Mouse (Mus musculus): ENCODE measurements around the gene Vmn1r78. TPM values are rescaled to one million over a fixed set of nuclear protein-coding genes. Genes with fewer than 3 reads are reported as not detected.
"Not testable (repeated sequence)": the region's sequence is repeated elsewhere in the genome, so short reads cannot be mapped to it uniquely, and the experiment has no call there.

The Vmn1r78 gene
- polyA plus RNA-seq (2016; fragmentation: Nextera tagmentation; extraction: Ambion mirVana), result not detected in 2 replicates

GRCm38 (mm10) chr7:12149957-12150356 lies at the start of gene Vmn1r78:
TSS of gene Vmn1r78 (plus strand) at chr7:12150257.
- no peaks in the 10 kb centered on the region for H3K36me3 ChIP-seq
- DNase-seq (ENCODE audit: low spot score), result no peak
- peaks cover 14% of the 10 kb centered on the region; the same call in 1 of the 2 replicates for H3K9me3 ChIP-seq (replicated peaks)
- H3K4me1 ChIP-seq, result no peaks in the 10 kb centered on the region
- 70% methylated on average over 2 of the region's 2 CpGs for WGBS
- H3K4me3 ChIP-seq, result no peak within 1 kb of the TSS
- H3K27me3 ChIP-seq (ENCODE audit: low read depth, poor library complexity, severe bottlenecking), result no peaks in the 10 kb centered on the region
- H3K27ac ChIP-seq (replicated peaks), result no peak within 1 kb of the TSS

GRCm38 (mm10) chr7:12156463-12156862 lies 6.4 kb downstream of the Vmn1r78 start:
- not testable (repeated sequence) for H3K36me3 ChIP-seq; H3K27ac ChIP-seq (replicated peaks); H3K9me3 ChIP-seq (replicated peaks); H3K4me3 ChIP-seq; H3K27me3 ChIP-seq (ENCODE audit: low read depth, poor library complexity, severe bottlenecking); DNase-seq (ENCODE audit: low spot score); H3K4me1 ChIP-seq
- 69% methylated on average over 1 of the region's 1 CpGs for WGBS

- not testable (repeated sequence) for H3K9me3 ChIP-seq (replicated peaks); H3K27ac ChIP-seq (replicated peaks); H3K27me3 ChIP-seq (ENCODE audit: low read depth, poor library complexity, severe bottlenecking); H3K4me1 ChIP-seq; H3K36me3 ChIP-seq; H3K4me3 ChIP-seq; DNase-seq (ENCODE audit: low spot score)
Measured at GRCm38 (mm10) chr7:12170979-12171378, 20.9 kb downstream of the Vmn1r78 start, which contains the start of gene Vmn1r79. TSS of gene Vmn1r79 (plus strand) at chr7:12171279.

GRCm38 (mm10) chr7:12172926-12173325 lies 22.9 kb downstream of the Vmn1r78 start:
- H3K9me3 ChIP-seq (replicated peaks); H3K4me1 ChIP-seq; DNase-seq (ENCODE audit: low spot score); H3K27me3 ChIP-seq (ENCODE audit: low read depth, poor library complexity, severe bottlenecking); H3K36me3 ChIP-seq; H3K27ac ChIP-seq (replicated peaks); H3K4me3 ChIP-seq: not testable (repeated sequence)
- WGBS, result 66% methylated on average over 2 of the region's 2 CpGs

- 96% methylated on average over 1 of the region's 1 CpGs for WGBS
- no peaks in the 10 kb centered on the region for H3K36me3 ChIP-seq
- H3K4me3 ChIP-seq, result no peak within 1 kb of the TSS
- H3K27ac ChIP-seq (replicated peaks), result no peak within 1 kb of the TSS
- no peaks in the 10 kb centered on the region; the same call in 1 of the 2 replicates for H3K9me3 ChIP-seq (replicated peaks)
- DNase-seq (ENCODE audit: low spot score), result no peak
- no peaks in the 10 kb centered on the region for H3K4me1 ChIP-seq
- H3K27me3 ChIP-seq (ENCODE audit: low read depth, poor library complexity, severe bottlenecking), result no peaks in the 10 kb centered on the region
Measured at GRCm38 (mm10) chr7:12188986-12189385, 38.9 kb downstream of the Vmn1r78 start, which contains the start of gene Vmn1r80. TSS of gene Vmn1r80 (plus strand) at chr7:12189286.

- H3K9me3 ChIP-seq (replicated peaks), result peaks cover 22% of the 10 kb centered on the region
- H3K4me3 ChIP-seq, result no peak overlapping the region
- H3K27ac ChIP-seq (replicated peaks), result no peak overlapping the region
- H3K27me3 ChIP-seq (ENCODE audit: low read depth, poor library complexity, severe bottlenecking), result no peaks in the 10 kb centered on the region
- no peaks in the 10 kb centered on the region for H3K4me1 ChIP-seq
- no peak for DNase-seq (ENCODE audit: low spot score)
- WGBS, result 63% methylated on average over 2 of the region's 2 CpGs
- H3K36me3 ChIP-seq, result no peaks in the 10 kb centered on the region
Measured at GRCm38 (mm10) chr7:12204141-12204540, 54.1 kb downstream of the Vmn1r78 start.

Other genes starting within 250 kb of the Vmn1r78 start
- not detected in 2 replicates for gene Vmn1r76, start 212.0 kb upstream of the Vmn1r78 start, polyA plus RNA-seq (2016; fragmentation: Nextera tagmentation; extraction: Ambion mirVana)
- gene Vmn1r77, start 113.5 kb upstream of the Vmn1r78 start, polyA plus RNA-seq (2016; fragmentation: Nextera tagmentation; extraction: Ambion mirVana), result not detected in 2 replicates
- not detected in 2 replicates for gene Vmn1r79, start 21.0 kb downstream of the Vmn1r78 start, polyA plus RNA-seq (2016; fragmentation: Nextera tagmentation; extraction: Ambion mirVana)
- not detected in 2 replicates for gene Vmn1r80, start 39.0 kb downstream of the Vmn1r78 start, polyA plus RNA-seq (2016; fragmentation: Nextera tagmentation; extraction: Ambion mirVana)
- not detected in 2 replicates for gene Vmn1r81, start 118.0 kb downstream of the Vmn1r78 start, polyA plus RNA-seq (2016; fragmentation: Nextera tagmentation; extraction: Ambion mirVana)
- gene Vmn1r82, start 150.2 kb downstream of the Vmn1r78 start, polyA plus RNA-seq (2016; fragmentation: Nextera tagmentation; extraction: Ambion mirVana), result not detected in 2 replicates
- gene Vmn1r83, start 179.2 kb downstream of the Vmn1r78 start, polyA plus RNA-seq (2016; fragmentation: Nextera tagmentation; extraction: Ambion mirVana), result not detected in 2 replicates
- not detected in 2 replicates for gene Vmn1r84, start 219.0 kb downstream of the Vmn1r78 start, polyA plus RNA-seq (2016; fragmentation: Nextera tagmentation; extraction: Ambion mirVana)